Mouse (Mus musculus): Measurements from ENCODE around the gene Zbtb48. TPM values are rescaled to one million over a fixed set of nuclear protein-coding genes. Genes with fewer than 3 reads are reported as not detected.
"Not testable (repeated sequence)": the region's sequence is repeated elsewhere in the genome, so short reads cannot be mapped to it uniquely, and the experiment has no call there.

The Zbtb48 gene
- polyA plus RNA-seq, 1 experiment from 2014 or later = 11.6 TPM

DNA sequence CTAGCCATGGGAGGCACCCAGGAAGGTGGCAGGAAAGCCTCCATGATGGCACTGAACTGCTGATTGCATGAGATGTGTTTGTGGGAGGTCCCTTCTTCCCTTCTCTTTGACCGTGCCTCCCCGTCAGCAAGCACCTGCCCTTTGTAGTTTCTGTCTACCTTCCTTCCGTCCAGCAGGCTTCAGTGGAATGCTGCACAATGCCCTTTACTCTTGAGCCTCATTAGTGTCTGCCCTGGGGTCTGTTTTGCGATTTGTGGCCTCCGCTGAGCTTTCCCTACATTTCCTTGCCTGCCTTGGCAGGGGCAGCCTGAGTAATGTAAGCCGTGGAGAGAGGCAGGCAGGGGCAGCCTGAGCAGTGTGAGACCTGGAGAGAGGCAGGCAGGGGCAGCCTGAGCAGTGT, 17.1 kb upstream of the Zbtb48 start:
- H3K36me3 ChIP-seq = peaks cover 86% of the 10 kb centered on the region

DNA sequence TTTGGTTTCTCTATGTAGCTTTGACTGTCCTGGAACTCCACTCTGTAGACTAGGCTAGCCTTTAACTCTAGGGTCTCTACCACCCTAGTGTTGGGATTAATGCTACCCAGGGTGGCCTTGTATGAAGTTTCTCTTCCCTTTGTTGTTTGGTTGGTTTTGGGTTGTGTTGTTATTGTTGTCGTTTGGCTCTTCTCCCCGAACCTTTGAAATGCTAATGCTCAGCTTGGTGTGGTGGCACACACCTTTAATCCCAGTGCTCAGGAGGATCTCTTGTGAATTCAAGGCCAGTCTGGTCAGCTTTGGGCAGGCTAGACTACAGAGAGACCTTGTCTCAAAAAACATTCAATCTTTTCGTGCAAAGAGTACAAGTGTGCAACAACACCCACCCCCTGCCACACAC, 15.7 kb upstream of the Zbtb48 start:
- peaks cover 73% of the 10 kb centered on the region for H3K36me3 ChIP-seq
- 84% methylated on average over 3 of the region's 3 CpGs for WGBS
- no peak overlapping the region for H3K9ac ChIP-seq
- H3K4me3 ChIP-seq = no peak overlapping the region
- no peak for ATAC-seq (ENCODE audit: extremely low read depth, insufficient number of reproducible peaks, low FRiP score, low TSS enrichment)
- no peak overlapping the region for H3K4me2 ChIP-seq
- H3K27ac ChIP-seq (replicated peaks) = no peak overlapping the region
- H3K27me3 ChIP-seq (replicated peaks) = no peaks in the 10 kb centered on the region
- H3K4me1 ChIP-seq = peaks cover 14% of the 10 kb centered on the region
- H3K9me3 ChIP-seq = no peaks in the 10 kb centered on the region

More for the DNA sequence above, 17.1 kb upstream of the Zbtb48 start:
- Histone ChIP-seq H3K4me3 (no peak overlapping the region), H3K27ac (replicated peaks) (no peak overlapping the region), H3K27me3 (replicated peaks) (no peaks in the 10 kb centered on the region), H3K4me2 (no peak overlapping the region), H3K9me3 (no peaks in the 10 kb centered on the region), H3K4me1 (peaks cover 11% of the 10 kb centered on the region), H3K9ac (no peak overlapping the region)
- ATAC-seq (ENCODE audit: extremely low read depth, insufficient number of reproducible peaks, low FRiP score, low TSS enrichment) = no peak
- WGBS = 80% methylated on average over 6 of the region's 6 CpGs

DNA sequence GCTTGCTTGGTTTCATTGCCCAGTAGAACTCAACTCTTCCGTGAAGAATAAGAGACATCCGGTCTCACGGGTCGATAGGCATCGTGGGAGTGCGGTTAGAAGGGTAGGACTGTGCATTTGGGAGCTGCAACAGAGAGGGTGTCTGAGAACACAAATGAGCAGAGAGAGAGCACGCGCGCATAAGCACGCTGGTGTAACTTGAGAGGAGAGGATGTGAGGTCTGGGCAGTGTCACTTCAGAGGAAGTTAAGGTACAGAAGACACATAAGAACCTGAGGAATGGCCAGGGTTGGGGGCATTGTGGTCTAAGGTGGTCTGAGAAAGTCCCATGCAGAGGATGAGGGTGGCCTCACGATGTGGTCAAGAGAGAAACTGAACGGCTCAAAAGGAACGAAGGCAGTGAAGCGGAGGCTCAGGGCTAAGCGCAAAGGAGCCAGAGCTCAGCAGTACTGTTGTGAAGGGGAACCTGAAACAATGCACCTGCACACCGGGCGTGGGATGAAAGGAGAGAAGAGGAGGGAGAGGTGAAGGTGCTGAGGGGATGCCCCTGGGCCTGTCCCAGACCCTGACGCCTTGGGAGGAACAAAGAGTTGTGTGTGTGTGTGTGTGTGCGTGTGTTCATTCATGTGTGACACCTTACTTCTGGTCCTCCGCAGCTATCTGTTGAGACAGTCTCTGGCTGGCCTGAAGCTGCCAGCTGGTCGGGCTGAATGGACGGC, 14.6 kb upstream of the Zbtb48 start:
- peaks cover 14% of the 10 kb centered on the region for H3K4me1 ChIP-seq
- H3K4me2 ChIP-seq = no peak overlapping the region
- H3K4me3 ChIP-seq = no peak overlapping the region
- H3K27ac ChIP-seq (replicated peaks) = no peak overlapping the region
- peaks cover 62% of the 10 kb centered on the region for H3K36me3 ChIP-seq
- 93% methylated on average over 22 of the region's 22 CpGs for WGBS
- H3K27me3 ChIP-seq (replicated peaks) = no peaks in the 10 kb centered on the region
- no peak overlapping the region for H3K9ac ChIP-seq
- H3K9me3 ChIP-seq = no peaks in the 10 kb centered on the region
- ATAC-seq (ENCODE audit: extremely low read depth, insufficient number of reproducible peaks, low FRiP score, low TSS enrichment) = no peak

DNA sequence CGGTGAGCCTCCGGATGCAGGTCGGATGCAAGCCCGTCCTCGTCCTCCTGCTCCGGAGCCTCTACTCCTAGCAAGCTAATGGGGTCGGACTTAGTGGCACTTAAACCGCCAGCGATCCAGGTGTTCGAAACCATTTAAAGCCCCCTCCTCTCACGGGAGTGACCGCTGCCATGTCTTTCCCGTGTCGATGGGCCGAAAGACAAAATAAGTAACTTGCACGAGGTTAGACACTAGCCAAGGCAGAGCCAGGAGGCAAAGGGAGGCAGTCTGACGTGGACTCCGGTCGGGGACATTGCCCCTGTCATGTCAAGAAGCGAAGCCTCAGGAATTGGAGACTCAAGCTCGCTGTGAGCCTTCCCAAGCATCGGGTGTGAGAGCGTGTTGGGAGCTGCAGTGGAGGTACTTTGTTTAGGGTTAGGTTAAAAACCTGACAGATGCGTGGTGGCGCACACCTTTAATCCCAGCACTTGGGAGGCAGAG, 12.4 kb upstream of the Zbtb48 start:
- Histone ChIP-seq H3K36me3 (peaks cover 40% of the 10 kb centered on the region), H3K4me1 (peaks cover 14% of the 10 kb centered on the region), H3K27ac (replicated peaks) (no peak overlapping the region), H3K4me3 (peak overlapping the region; percentile 90), H3K9ac (peak overlapping the region; percentile 90), H3K9me3 (no peaks in the 10 kb centered on the region), H3K27me3 (replicated peaks) (no peaks in the 10 kb centered on the region), H3K4me2 (peak overlapping the region; percentile 99)
- no peak for ATAC-seq (ENCODE audit: extremely low read depth, insufficient number of reproducible peaks, low FRiP score, low TSS enrichment)
- 4% methylated on average over 25 of the region's 25 CpGs for WGBS

DNA sequence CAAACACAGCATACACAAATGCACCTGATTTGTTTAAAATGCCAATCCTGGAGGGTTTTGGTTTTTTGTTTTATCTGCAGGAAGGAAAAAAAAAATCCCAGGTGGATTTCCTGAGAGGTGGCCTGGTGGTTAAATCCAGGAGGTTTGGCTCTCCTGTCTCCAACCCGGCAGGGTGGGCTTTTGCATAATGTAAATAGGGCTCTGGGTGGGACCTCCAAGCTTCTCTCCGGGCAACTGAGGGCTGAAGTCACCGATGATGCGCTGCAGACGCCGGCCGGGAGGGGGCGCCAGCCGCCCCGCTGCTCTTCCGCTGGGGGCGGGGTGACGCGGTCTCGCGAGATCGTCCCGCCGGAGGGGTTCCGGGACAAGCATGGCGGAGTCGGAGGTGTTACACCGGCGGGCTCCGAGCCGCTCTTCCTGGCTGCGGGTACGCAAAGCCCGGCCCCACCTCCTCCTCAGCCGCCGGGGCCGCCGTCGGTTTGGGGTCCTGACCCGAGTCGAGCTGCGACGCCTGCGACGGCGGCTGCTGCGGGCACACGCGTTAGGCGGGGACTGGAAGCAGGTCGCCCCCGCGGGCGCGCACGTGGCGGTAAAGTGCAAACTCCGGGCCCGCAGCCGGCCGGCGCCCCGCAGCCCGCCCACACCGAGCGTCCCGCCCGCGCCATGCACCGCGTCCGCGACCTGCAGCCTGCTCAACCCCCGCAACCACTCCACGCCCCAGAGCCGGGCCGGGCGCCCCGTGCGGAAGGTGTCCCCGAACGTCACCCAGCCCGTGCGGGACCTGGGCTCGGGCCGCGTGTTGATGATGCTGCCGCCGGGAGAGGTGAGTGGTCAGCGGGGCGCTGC, 11.7 kb upstream of the Zbtb48 start, which contains the start of gene Nol9:
Gene Nol9, plus strand, starts transcription at position 337 of the 846 bp plus-strand sequence.
- H3K27ac ChIP-seq (replicated peaks) = no peak within 1 kb of the TSS
- under 1% methylated on average over 83 of the region's 86 CpGs for WGBS
- peaks cover 33% of the 10 kb centered on the region for H3K36me3 ChIP-seq
- H3K4me1 ChIP-seq = peaks cover 14% of the 10 kb centered on the region
- no peaks in the 10 kb centered on the region for H3K27me3 ChIP-seq (replicated peaks)
- peak within 1 kb of the TSS; percentile 90 for H3K4me3 ChIP-seq
- H3K9me3 ChIP-seq = no peaks in the 10 kb centered on the region
- ATAC-seq (ENCODE audit: extremely low read depth, insufficient number of reproducible peaks, low FRiP score, low TSS enrichment) = peak; percentile 82
- peak within 1 kb of the TSS; percentile 90 for H3K9ac ChIP-seq
- peak within 1 kb of the TSS; percentile 99 for H3K4me2 ChIP-seq

DNA sequence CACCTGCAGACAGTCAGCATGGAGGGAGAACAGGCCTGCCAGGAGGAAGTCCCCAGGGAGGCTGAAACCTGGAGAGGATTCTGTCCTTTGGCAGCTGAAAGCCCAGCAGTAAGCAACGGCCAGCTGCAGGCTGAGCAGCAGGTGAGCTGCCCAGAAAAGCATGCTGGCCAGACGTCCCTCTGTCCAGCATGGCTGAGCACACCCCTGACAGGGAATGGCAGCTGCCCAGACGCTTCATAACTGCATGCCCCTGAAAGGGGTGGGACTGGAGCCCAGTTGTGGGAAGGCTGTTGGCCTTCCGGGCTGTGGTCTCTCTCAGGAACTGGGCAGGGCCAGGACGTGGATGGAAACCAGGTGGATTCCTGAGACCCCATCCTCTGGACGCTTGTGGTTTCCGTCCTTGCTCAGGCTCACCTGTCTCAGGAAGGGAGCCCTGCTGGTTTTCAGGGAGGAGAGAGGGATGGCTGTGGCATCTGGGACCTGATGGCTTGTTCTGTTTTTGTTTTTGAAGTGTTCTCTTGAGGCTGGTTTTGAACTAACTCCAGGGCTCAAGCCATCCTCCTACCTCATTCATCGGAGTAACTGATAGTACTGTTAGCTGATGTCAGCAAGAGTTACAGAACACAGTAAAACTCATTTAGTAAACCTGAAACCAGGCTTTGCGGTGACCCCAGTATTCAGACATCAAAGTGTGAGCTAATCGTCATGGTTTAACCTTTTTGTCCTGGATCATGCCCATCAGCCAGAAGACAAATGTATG, 10.9 kb upstream of the Zbtb48 start, which contains the start of gene Tas1r1:
Gene Tas1r1, minus strand, starts transcription at position 344 of the 760 bp plus-strand sequence.
- Histone ChIP-seq H3K36me3 (peaks cover 25% of the 10 kb centered on the region), H3K27me3 (replicated peaks) (peaks cover 3% of the 10 kb centered on the region; the same call in 1 of the 2 replicates), H3K4me3 (peak within 1 kb of the TSS; percentile 90), H3K4me2 (peak within 1 kb of the TSS; percentile 99), H3K9ac (peak within 1 kb of the TSS; percentile 90), H3K4me1 (peaks cover 14% of the 10 kb centered on the region), H3K9me3 (no peaks in the 10 kb centered on the region), H3K27ac (replicated peaks) (no peak within 1 kb of the TSS)
- WGBS = 38% methylated on average over 10 of the region's 10 CpGs
- no peak for ATAC-seq (ENCODE audit: extremely low read depth, insufficient number of reproducible peaks, low FRiP score, low TSS enrichment)

DNA sequence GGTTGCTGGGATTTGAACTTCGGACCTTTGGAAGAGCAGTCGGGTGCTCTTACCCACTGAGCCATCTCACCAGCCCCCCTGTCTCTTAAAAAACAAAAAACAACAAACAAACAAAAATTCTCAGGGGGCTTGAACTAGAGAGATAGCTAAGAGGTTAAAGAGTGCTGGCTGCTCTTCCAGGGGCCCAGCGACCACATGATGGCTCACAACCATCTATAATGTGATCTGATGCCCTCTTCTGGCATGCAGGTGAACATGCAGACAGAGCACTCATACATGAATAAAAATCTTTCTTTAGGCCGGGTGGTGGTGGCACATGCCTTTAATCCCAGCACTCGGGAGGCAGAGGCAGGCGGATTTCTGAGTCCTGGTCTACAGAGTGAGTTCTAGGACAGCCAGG, 9.0 kb upstream of the Zbtb48 start:
- not testable (repeated sequence) for H3K36me3 ChIP-seq; H3K4me3 ChIP-seq; H3K4me2 ChIP-seq; H3K9ac ChIP-seq; H3K9me3 ChIP-seq; H3K27ac ChIP-seq (replicated peaks); ATAC-seq (ENCODE audit: extremely low read depth, insufficient number of reproducible peaks, low FRiP score, low TSS enrichment)
- Histone ChIP-seq H3K4me1 (peaks cover 14% of the 10 kb centered on the region), H3K27me3 (replicated peaks) (peaks cover 18% of the 10 kb centered on the region)
- 89% methylated on average over 6 of the region's 6 CpGs for WGBS

DNA sequence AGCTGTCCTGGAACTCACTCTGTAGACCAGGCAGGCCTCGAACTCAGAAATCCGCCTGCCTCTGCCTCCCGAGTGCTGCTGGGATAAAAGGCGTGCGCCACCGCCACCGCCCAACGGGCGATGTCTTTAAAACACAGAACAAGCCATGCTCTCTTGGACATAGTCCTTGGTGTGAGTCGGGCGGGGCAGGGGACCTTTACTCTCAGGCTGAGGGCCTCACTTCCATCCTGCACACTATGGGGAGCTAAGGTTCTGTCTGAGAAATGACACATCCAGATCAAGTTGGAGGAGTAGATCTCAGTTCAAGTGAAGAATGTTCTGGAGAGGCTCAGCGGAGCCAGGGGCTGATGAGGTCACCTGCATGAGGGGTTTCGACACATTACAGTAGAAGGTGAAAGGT, 5.5 kb upstream of the Zbtb48 start:
- no peak for ATAC-seq (ENCODE audit: extremely low read depth, insufficient number of reproducible peaks, low FRiP score, low TSS enrichment)
- peaks cover 13% of the 10 kb centered on the region for H3K4me1 ChIP-seq
- H3K4me2 ChIP-seq = no peak overlapping the region
- H3K4me3 ChIP-seq = no peak overlapping the region
- no peak overlapping the region for H3K9ac ChIP-seq
- no peak overlapping the region for H3K27ac ChIP-seq (replicated peaks)
- peaks cover 19% of the 10 kb centered on the region for H3K27me3 ChIP-seq (replicated peaks)
- no peaks in the 10 kb centered on the region for H3K36me3 ChIP-seq
- WGBS = 81% methylated on average over 13 of the region's 13 CpGs
- H3K9me3 ChIP-seq = no peaks in the 10 kb centered on the region

DNA sequence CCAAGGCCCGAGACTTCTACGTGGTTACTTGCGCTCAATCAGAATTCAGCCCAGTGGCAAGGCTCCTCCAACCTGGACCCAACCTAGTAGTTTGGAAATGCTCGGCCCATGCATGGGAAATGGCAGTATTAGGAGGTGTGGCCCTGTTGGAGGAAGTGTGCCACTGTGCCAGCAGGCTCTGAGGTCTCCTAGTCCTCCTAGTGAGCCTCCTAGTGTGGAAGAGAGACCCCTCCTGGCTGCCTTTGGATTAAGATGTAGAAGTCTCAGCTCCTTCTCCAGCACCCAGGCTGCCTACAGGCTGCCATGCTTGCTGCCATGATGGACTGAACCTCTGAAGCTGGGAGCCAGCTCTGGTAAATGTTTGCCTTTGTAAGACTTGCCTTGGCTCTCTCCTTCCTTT, 2.5 kb upstream of the Zbtb48 start:
- H3K27me3 ChIP-seq (replicated peaks) = peaks cover 19% of the 10 kb centered on the region
- no peak overlapping the region for H3K4me3 ChIP-seq
- no peak for ATAC-seq (ENCODE audit: extremely low read depth, insufficient number of reproducible peaks, low FRiP score, low TSS enrichment)
- no peak overlapping the region for H3K27ac ChIP-seq (replicated peaks)
- no peak overlapping the region for H3K9ac ChIP-seq
- 79% methylated on average over 4 of the region's 4 CpGs for WGBS
- H3K36me3 ChIP-seq = peaks cover 11% of the 10 kb centered on the region
- H3K4me1 ChIP-seq = peaks cover 36% of the 10 kb centered on the region
- no peaks in the 10 kb centered on the region for H3K9me3 ChIP-seq
- H3K4me2 ChIP-seq = no peak overlapping the region

DNA sequence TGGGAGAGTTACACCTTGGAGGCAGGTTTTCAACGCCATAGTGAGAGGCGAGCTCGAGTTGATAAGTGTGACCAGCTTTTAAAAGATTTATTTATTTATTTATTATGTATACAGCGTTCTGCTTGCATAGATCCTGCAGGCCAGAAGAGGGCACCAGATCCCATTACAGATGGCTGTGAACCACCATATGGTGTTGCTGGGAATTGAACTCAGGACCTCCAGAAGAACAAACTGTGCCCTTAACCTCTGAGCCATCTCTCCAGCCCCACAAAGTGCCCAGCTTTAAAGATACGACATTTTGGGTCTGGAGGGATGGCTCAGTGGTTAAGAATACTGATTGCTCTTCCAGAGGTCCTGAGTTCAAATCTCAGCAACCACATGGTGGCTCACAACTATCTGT, 1.6 kb upstream of the Zbtb48 start:
- peaks cover 45% of the 10 kb centered on the region for H3K4me1 ChIP-seq
- H3K36me3 ChIP-seq = peaks cover 20% of the 10 kb centered on the region
- WGBS = 32% methylated on average over 5 of the region's 5 CpGs
- H3K27me3 ChIP-seq (replicated peaks) = peaks cover 19% of the 10 kb centered on the region
- H3K27ac ChIP-seq (replicated peaks) = no peak overlapping the region
- no peaks in the 10 kb centered on the region for H3K9me3 ChIP-seq
- no peak overlapping the region for H3K4me3 ChIP-seq
- no peak overlapping the region for H3K4me2 ChIP-seq
- H3K9ac ChIP-seq = no peak overlapping the region
- no peak for ATAC-seq (ENCODE audit: extremely low read depth, insufficient number of reproducible peaks, low FRiP score, low TSS enrichment)

DNA sequence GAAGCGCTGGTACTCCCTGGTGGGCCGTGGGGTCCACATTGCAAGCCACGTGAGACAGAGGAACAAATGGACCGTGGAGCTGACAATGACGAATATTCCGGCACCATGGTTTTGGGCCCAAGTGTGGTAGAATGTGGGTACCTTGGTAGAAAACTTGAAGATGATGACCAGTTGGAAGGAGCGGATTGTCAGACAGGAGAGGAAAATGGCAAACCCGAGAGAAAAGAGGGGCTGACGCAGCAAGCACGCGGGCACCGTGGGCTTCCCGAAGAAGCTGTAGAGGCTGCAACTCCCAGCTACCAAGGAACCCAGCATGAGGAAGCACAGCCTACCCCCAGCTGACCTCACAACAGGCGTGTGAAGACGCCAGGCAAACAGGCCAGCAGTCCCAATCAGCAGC, 985 bp upstream of the Zbtb48 start:
- H3K9ac ChIP-seq = peak overlapping the region; percentile 80
- WGBS = 56% methylated on average over 15 of the region's 15 CpGs

More for the DNA sequence above, 985 bp upstream of the Zbtb48 start:
- H3K4me1 ChIP-seq = peaks cover 45% of the 10 kb centered on the region
- peaks cover 16% of the 10 kb centered on the region for H3K27me3 ChIP-seq (replicated peaks)
- ATAC-seq (ENCODE audit: extremely low read depth, insufficient number of reproducible peaks, low FRiP score, low TSS enrichment) = no peak
- H3K4me2 ChIP-seq = peak overlapping the region; percentile 99
- no peaks in the 10 kb centered on the region for H3K9me3 ChIP-seq
- H3K4me3 ChIP-seq = peak overlapping the region; percentile 88
- H3K27ac ChIP-seq (replicated peaks) = no peak overlapping the region
- peaks cover 26% of the 10 kb centered on the region for H3K36me3 ChIP-seq

All from heart, embryonic 13.5 days (tissue).